22 mouse cellular contexts compared by ENCODE assay signal in genomic region chr1:81522929-81523328, GRCm38 (mm10).
DNase-seq lines count a peak whose midpoint lies in the region; ATAC-seq and TF ChIP-seq lines count a peak whose summit lies in the region.
"Had no signal": no experiment of that assay in that cellular context is flagged by ENCODE, and none has a peak within 500 bp of the region (broad histone marks: within the 10 kb centered on the region; RNA-seq: fewer than 3 reads in every experiment).

No protein-coding gene starts in this region.

- TF ChIP-seq POLR2A in brain, embryonic 14.5 days (IDR thresholded peaks at IDR 0.05; ENCODE audit: borderline replicate concordance, extremely low read depth, insufficient read depth, insufficient read length, poor library complexity, severe bottlenecking): no peak

- no peak overlapping the region for H3K4me3 ChIP-seq in hindbrain, embryonic 11.5 days (ENCODE audit: low read depth, low read length)
- H3K4me3 ChIP-seq in hindbrain, embryonic 10.5 days: no peak overlapping the region
- H3K4me3 ChIP-seq in hindbrain, embryonic 12.5 days: no peak overlapping the region
- H3K4me3 ChIP-seq: embryonic facial prominence, embryonic 15.5 days; intestine, embryonic 15.5 days; limb, embryonic 12.5 days; myocyte had no signal

- H3K27me3 ChIP-seq in hindbrain, embryonic 11.5 days (ENCODE audit: control insufficient read depth, insufficient read depth, low read length): no peaks in the 10 kb centered on the region
- H3K27me3 ChIP-seq in hindbrain, embryonic 10.5 days (ENCODE audit: insufficient read depth, poor library complexity, severe bottlenecking): no peaks in the 10 kb centered on the region
- no peaks in the 10 kb centered on the region for H3K27me3 ChIP-seq in hindbrain, embryonic 12.5 days
- H3K27me3 ChIP-seq: embryonic facial prominence, embryonic 15.5 days; intestine, embryonic 15.5 days; limb, embryonic 12.5 days had no signal

- no peaks in the 10 kb centered on the region for H3K36me3 ChIP-seq in hindbrain, embryonic 11.5 days (ENCODE audit: control insufficient read depth, insufficient read depth, low read length)
- H3K36me3 ChIP-seq in hindbrain, embryonic 10.5 days: no peaks in the 10 kb centered on the region
- H3K36me3 ChIP-seq in hindbrain, embryonic 12.5 days: no peaks in the 10 kb centered on the region
- H3K36me3 ChIP-seq: embryonic facial prominence, embryonic 15.5 days; G1E; intestine, embryonic 15.5 days; limb, embryonic 12.5 days had no signal

- H3K4me2 ChIP-seq in hindbrain, embryonic 11.5 days (replicated peaks; ENCODE audit: low read depth, low read length): no peak overlapping the region
- no peak overlapping the region for H3K4me2 ChIP-seq in hindbrain, embryonic 12.5 days (replicated peaks)
- H3K4me2 ChIP-seq: embryonic facial prominence, embryonic 15.5 days; intestine, embryonic 15.5 days; limb, embryonic 12.5 days; midbrain, embryonic 11.5 days had no signal

- 46% methylated on average over 3 of the region's 3 CpGs for WGBS in hindbrain, embryonic 11.5 days
- 80% methylated on average over 3 of the region's 3 CpGs for WGBS in hindbrain, embryonic 10.5 days
- 57% methylated on average over 3 of the region's 3 CpGs for WGBS in hindbrain, embryonic 12.5 days

- H3K4me1 ChIP-seq in hindbrain, embryonic 11.5 days (replicated peaks; ENCODE audit: control insufficient read depth, insufficient read depth, low read length): no peaks in the 10 kb centered on the region
- peaks cover 23% of the 10 kb centered on the region for H3K4me1 ChIP-seq in hindbrain, embryonic 10.5 days (replicated peaks)
- peaks cover 8% of the 10 kb centered on the region for H3K4me1 ChIP-seq in hindbrain, embryonic 12.5 days
- H3K4me1 ChIP-seq: embryonic facial prominence, embryonic 15.5 days; intestine, embryonic 15.5 days had no signal

- no peak overlapping the region for H3K27ac ChIP-seq in hindbrain, embryonic 11.5 days (ENCODE audit: low read depth, low read length)
- H3K27ac ChIP-seq in hindbrain, embryonic 10.5 days: no peak overlapping the region
- H3K27ac ChIP-seq in hindbrain, embryonic 12.5 days: no peak overlapping the region
- H3K27ac ChIP-seq: embryonic facial prominence, embryonic 15.5 days; intestine, embryonic 15.5 days; kidney, postnatal 0 days; limb, embryonic 12.5 days; liver, embryonic 14.5 days had no signal

- H3K9ac ChIP-seq in hindbrain, embryonic 11.5 days (ENCODE audit: low read depth, low read length): no peak overlapping the region
- no peak overlapping the region for H3K9ac ChIP-seq in hindbrain, embryonic 12.5 days
- H3K9ac ChIP-seq: embryonic facial prominence, embryonic 15.5 days; intestine, embryonic 15.5 days; limb, embryonic 12.5 days; liver, embryonic 14.5 days had no signal

- peak; percentile 38 for ATAC-seq in hindbrain, embryonic 11.5 days (ENCODE audit: low FRiP score)
- 0 out of 2 replicates have a peak, but pooled peaks have one; percentile 62 for ATAC-seq in hindbrain, embryonic 12.5 days (ENCODE audit: low FRiP score)
- ATAC-seq: intestine, embryonic 15.5 days had no signal

- DNase-seq in hindbrain, embryonic 11.5 days (ENCODE audit: low spot score): peak; percentile 25
- no peak for DNase-seq in hindbrain, embryonic 10.5 days (ENCODE audit: low spot score)
- peak; percentile 73 for DNase-seq in brain, embryonic 14.5 days (ENCODE audit: low read depth)
- peak; percentile 9 to 11 for DNase-seq in layer of hippocampus, postnatal 36 days
- no peak for DNase-seq in Muller cell, postnatal 12 days (ENCODE audit: inconsistent ontology term)
- no peak for DNase-seq in lung, adult 18-20 months
- DNase-seq in natural killer cell, adult 2 months (ENCODE audit: low spot score in 2 of 2): no peak
- DNase-seq: adrenal gland, postnatal 25 days; cerebellum, postnatal 36 days; gastrocnemius, postnatal 10 days; heart, postnatal 14 days; lung, postnatal 14 days; thymus, postnatal 25 days had no signal

- no peak for TF ChIP-seq CTCF in brain, embryonic 14.5 days (IDR thresholded peaks at IDR 0.05; ENCODE audit: borderline replicate concordance, extremely low read depth, insufficient read depth, insufficient read length)

- no peaks in the 10 kb centered on the region for H3K9me3 ChIP-seq in hindbrain, embryonic 11.5 days (ENCODE audit: control insufficient read depth, low read length)
- no peaks in the 10 kb centered on the region for H3K9me3 ChIP-seq in hindbrain, embryonic 10.5 days
- no peaks in the 10 kb centered on the region for H3K9me3 ChIP-seq in hindbrain, embryonic 12.5 days (replicated peaks)
- H3K9me3 ChIP-seq: embryonic facial prominence, embryonic 15.5 days; intestine, embryonic 15.5 days; limb, embryonic 12.5 days had no signal

Comparison
In these comparisons a context has a peak if more than half of its experiments do, and no peak if none do; other contexts are left out.
1. DNase-seq: peak in hindbrain, embryonic 11.5 days (single experiment), brain, embryonic 14.5 days (single experiment) and layer of hippocampus, postnatal 36 days (2 of 2); none in hindbrain, embryonic 10.5 days (single experiment), Muller cell, postnatal 12 days (single experiment), lung, adult 18-20 months (0 of 2) and natural killer cell, adult 2 months (0 of 2).